ENCODE assay signal across 1 mouse cellular context in genomic region chr8:75083846-75084245, GRCm38 (mm10).
TF ChIP-seq lines count a peak whose summit lies in the region.

No protein-coding gene starts in this region.

TF ChIP-seq in CH12.LX, 34 proteins besides CTCF, POLR2A, EP300 and RAD21:
- 0 out of 2 replicates have a peak, but pooled peaks have one; percentile 33 for TF ChIP-seq TCF12 (IDR thresholded peaks at IDR 0.05; ENCODE audit: low read depth, low read length)
- no peak for TF ChIP-seq UBTF (IDR thresholded peaks at IDR 0.05; ENCODE audit: low read depth, low read length)
- peak; percentile 80; the same call in 1 of the 2 replicates for TF ChIP-seq MXI1 (IDR thresholded peaks at IDR 0.05; ENCODE audit: low read depth, low read length)
- no peak for TF ChIP-seq CHD2 (IDR thresholded peaks at IDR 0.05; ENCODE audit: low read length)
- no peak for TF ChIP-seq CHD1 (IDR thresholded peaks at IDR 0.05; ENCODE audit: low read depth, low read length)
- TF ChIP-seq MAFK (IDR thresholded peaks at IDR 0.05; ENCODE audit: insufficient replicate concordance, low read length) = peak; percentile 100
- no peak for TF ChIP-seq MYC (IDR thresholded peaks at IDR 0.05; ENCODE audit: low read depth, low read length)
- 0 out of 2 replicates have a peak, but pooled peaks have one; percentile 27 for TF ChIP-seq MEF2A (IDR thresholded peaks at IDR 0.05; ENCODE audit: borderline replicate concordance, low read depth, low read length)
- no peak for TF ChIP-seq HCFC1 (IDR thresholded peaks at IDR 0.05; ENCODE audit: low read depth, low read length)
- peak; percentile 92 for TF ChIP-seq ETS1 (conservative IDR thresholded peaks at IDR 0.05; ENCODE audit: low read depth, low read length)
- TF ChIP-seq RCOR1 (conservative IDR thresholded peaks at IDR 0.05; ENCODE audit: low read depth, low read length) = no peak
- TF ChIP-seq GABPA (IDR thresholded peaks at IDR 0.05; ENCODE audit: insufficient replicate concordance, low read depth, low read length) = peak; percentile 51
- TF ChIP-seq PAX5 (IDR thresholded peaks at IDR 0.05; ENCODE audit: low read length) = no peak
- TF ChIP-seq JUND (conservative IDR thresholded peaks at IDR 0.05; ENCODE audit: low read depth, low read length) = 0 out of 2 replicates have a peak, but pooled peaks have one; percentile 8
- TF ChIP-seq SIN3A (IDR thresholded peaks at IDR 0.05; ENCODE audit: low read length) = peak; percentile 87
- TF ChIP-seq E2F4 (IDR thresholded peaks at IDR 0.05; ENCODE audit: insufficient replicate concordance, low read depth, low read length) = no peak
- no peak for TF ChIP-seq ZC3H11A (IDR thresholded peaks at IDR 0.05; ENCODE audit: low read depth, low read length)
- TF ChIP-seq IRF4 (IDR thresholded peaks at IDR 0.05; ENCODE audit: low read depth, low read length) = peak; percentile 37; the same call in 1 of the 2 replicates
- TF ChIP-seq TBP (conservative IDR thresholded peaks at IDR 0.05; ENCODE audit: low read depth, low read length) = no peak
- 0 out of 2 replicates have a peak, but pooled peaks have one; percentile 13 for TF ChIP-seq ELF1 (IDR thresholded peaks at IDR 0.05; ENCODE audit: low read depth, low read length)
- no peak for TF ChIP-seq MAX (IDR thresholded peaks at IDR 0.05; ENCODE audit: low read length)
- no peak for TF ChIP-seq KAT2A (IDR thresholded peaks at IDR 0.05; ENCODE audit: insufficient replicate concordance, low read length)
- no peak for TF ChIP-seq ZKSCAN1 (IDR thresholded peaks at IDR 0.05; ENCODE audit: borderline replicate concordance, low read depth, low read length)
- TF ChIP-seq BHLHE40 (IDR thresholded peaks at IDR 0.05; ENCODE audit: low read depth, low read length) = peak; percentile 38; the same call in 1 of the 2 replicates
- no peak for TF ChIP-seq USF2 (conservative IDR thresholded peaks at IDR 0.05; ENCODE audit: low read depth, low read length)
- no peak for TF ChIP-seq ZMIZ1 (IDR thresholded peaks at IDR 0.05; ENCODE audit: low read depth, low read length)
- no peak for TF ChIP-seq SMC3 (IDR thresholded peaks at IDR 0.05; ENCODE audit: low read depth, low read length)
- TF ChIP-seq USF1 (IDR thresholded peaks at IDR 0.05; ENCODE audit: low read depth, low read length) = no peak
